Mouse (Mus musculus) neutrophil, adult 5-6 weeks (primary cell): ENCODE measurements around the gene Slc3a2. TPM values are rescaled to one million over a fixed set of nuclear protein-coding genes. Genes with fewer than 3 reads are reported as not detected.
A peak's percentile ranks its signal among the peaks of the same experiment; 100 is the strongest.
"Not testable (repeated sequence)": the region's sequence is repeated elsewhere in the genome, so short reads cannot be mapped to it uniquely, and the experiment has no call there.

Experiments
- ATAC-seq: fragments of 151-379, 151-347 bp; 2 replicates; pipeline ENCODE4 v1.8.0; 2017; ENCODE audit warnings: mild to moderate bottlenecking, moderate TSS enrichment; ENCODE audit not compliant: insufficient number of reproducible peaks, poor library complexity, low FRiP score, severe bottlenecking; ENCODE audit errors: extremely low read depth
- total RNA-seq: library from RNA; stranded (forward); fragments of 200-1000 nt; gene quantifications from 2 replicates; pipeline ENCODE4 v1.2.3, GENCODE M21; 2017

Slc3a2 gene
- total RNA-seq, 1 experiment from 2014 or later: 62.0 TPM

DNA sequence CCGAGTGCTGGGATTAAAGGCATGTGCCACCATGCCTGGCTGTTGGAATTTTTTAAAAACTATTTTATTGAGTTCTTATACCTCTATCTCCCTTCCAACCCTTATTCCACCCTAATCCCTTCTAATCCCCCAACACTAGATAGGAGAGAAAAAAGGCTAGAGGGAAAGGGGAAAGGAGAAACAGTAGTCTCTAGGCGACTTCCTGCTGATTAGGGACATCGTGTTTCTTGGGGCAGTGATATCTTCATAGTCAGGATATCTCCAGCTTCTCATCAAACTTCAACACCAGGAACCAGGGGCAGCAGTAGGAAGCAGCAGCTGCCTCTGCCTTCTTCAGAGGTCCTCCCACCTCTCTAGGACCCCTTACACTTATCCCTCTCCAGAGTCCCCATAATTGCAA, 11.2 kb upstream of the Slc3a2 start:
- ATAC-seq: no peak

DNA sequence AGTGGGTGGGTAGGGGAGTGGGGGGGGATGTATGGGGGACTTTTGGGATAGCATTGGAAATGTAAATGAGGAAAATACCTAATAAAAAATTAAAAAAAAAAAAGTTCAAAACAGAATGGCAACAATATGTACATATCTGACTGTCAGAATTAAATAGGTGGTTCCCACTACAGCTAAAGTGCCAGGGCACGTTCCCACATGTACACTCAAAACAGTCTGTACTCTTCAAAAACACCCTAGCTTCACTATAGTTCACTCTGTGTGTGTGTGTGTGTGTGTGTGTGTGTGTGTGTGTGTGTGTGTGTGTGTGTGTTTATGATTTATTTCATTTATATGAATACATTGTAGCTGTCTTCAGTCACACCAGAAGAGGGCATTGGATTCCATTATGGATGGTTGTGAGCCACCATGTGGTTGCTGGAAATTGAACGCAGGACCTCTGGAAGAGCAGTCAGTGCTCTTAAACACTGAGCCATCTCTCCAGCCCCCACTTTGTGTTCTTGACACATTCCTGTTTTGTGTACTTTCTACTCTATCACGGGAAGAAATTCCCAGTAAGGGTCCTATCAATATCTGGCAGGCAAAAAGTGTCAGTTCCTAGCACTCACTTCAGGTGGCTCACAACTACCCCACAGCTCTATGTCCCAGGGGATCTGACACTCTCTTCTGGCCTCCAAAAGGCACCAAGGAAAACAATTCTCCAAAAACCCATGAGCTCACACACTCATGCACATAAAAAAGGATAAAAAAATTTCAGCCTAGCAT, 5.3 kb upstream of the Slc3a2 start:
- not testable (repeated sequence) for ATAC-seq

DNA sequence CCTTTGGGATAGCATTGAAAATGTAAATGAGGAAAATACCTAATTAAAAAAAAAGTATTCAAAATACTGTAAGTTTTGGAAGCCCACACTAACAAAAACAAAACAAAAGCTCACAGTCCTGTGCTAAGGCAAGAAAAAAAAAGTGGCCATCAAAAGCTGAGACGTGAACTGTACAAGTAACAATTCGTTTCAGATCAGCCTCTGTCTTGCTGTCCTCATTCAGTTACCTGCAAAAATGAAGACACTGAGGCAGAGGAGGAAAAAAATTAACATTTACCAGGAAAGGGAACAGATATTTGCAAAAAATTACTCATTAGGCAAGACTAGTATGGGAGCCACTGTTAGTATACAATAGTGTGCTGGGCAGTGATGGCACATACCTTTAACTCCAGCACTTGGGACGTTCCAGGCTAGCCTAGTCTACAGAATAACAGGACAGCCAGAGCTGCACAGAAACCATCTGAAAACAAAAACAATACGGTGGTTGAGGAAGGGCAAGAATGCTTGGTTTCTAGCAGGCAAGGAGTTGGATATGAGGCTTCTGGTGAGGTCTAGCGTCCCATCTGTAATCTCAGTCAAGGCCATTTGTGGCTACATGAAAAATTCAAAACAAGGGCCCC, 4.4 kb upstream of the Slc3a2 start:
- no peak for ATAC-seq

DNA sequence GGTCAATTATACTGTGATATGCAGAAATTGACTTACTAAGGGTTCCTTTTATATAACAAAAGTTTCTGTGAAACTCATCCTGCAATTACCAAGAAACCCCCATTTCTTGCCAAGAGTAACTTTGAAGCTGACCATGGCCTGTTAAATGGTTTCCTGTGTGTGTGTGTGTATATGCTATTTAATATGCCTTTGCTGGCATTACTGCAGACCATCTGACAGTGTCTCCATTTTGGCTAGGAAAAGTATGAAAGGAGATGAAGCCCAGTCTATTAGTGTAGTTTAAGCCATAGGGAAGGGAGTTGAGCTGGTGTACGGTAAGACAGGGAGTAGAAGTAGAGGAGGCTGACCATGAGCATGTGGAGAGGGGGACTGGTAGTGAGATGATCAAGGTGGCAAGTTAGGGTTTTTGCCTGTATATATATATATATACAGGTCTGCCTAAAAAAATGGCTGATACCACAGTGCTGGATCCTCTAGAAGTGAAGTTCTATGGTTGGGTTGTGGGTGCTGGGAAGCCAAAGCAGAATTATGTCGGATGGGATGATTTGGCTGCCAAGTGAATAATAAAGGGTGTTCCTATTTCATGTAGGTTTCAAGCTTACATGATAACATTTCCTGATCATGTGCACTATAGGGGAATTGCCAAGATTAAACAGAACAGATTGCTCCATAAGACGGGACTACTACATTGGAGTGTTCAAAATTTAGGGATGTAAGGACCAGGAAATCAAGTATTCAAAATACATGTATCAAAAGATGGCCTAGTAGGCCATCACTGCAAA, 3.6 kb upstream of the Slc3a2 start:
- no peak for ATAC-seq

DNA sequence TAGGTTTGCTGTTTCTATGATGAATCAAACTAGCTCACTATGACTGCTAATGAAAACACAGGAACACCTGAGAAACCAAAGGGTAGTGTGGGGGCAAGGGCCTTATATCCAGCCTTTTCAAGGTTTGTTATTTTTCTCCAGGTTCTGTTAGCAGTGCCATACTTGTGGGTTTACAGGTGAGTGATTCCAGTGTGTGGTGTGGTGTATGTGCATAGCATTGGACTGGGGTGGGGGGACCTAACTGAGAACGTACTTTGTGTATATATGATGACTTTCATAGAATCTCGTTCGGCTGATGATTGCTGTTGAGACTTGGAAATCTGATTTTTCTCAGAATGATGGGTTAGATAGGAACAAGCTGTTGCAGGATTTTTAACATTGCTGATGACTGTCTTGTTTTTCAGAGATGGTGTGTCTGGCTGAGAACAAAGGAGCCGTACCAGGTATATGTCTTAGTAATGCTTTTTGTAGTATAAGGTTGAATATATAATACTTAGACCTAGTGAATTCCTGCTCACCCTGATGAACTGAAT, 2.0 kb upstream of the Slc3a2 start:
- ATAC-seq: no peak

DNA sequence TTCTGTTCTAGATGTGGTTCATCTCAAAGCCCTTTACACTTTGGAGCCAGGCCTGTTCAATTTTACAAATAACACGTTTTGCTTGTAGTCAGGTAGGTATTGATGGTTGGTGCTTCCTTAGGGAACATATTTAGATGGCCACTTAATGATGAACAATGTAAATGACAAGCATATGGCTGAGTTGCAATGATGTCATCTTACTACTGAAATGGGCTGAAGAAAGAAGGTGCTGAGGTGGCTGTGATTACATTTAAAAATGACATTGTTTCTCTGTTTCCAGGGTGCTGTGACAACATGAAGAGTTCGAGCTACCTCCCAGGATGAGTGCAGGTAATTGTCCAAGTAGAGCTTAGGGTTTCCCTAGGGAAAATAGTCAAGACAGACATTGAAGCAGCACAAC, 1.2 kb upstream of the Slc3a2 start:
- ATAC-seq: no peak

DNA sequence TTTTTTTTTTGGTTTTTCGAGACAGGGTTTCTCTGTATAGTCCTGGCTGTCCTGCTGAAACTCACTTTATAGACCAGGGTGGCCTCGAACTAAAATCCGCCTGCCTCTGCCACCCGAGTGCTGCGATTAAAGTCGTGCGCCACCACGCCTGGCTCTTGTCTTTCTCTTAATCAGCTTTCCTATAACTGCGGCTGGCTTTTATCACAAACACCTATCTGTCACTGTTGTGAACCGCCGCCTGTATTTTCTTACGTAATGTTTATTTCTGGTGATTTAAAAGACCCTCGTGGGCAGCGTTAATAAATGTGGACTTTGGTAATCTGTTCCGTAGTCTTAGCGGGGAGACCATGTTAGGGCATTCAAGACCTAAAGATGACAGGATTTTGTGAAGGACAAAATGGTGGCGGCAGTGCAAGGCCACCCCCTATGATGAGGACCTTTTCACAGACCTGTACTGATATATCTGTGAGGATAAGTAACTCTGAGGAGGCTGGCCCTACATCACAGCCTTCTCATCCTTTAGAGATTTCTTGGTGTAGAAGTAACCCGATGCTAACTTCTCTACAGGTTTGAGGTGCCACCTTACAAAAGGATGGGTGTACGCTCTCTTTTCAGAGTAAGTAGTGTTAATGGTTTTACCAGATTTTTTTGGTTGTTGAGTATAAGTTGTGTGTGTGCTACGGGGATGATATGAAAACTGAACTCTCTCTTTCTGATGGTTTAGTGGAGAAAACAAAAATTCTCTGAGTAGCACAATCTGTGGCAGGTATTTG, 591 bp upstream of the Slc3a2 start:
- ATAC-seq: no peak

DNA sequence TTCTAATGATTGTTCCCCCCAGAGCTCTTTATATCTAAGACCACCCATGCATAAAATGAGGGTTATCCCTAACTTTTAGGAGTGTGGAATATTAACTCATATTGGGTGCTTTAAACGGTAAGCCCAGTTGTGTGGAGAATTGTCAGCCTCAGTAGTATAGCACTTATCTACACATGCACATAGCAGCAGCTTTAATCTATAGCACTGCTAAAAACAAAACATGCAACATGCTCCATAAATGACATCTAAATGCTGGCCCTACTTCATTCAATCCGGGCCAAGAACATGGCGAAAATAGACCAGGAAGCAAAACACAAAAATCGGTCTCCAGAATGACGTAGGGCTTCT, 636 bp downstream of the Slc3a2 start:
- ATAC-seq: no peak

DNA sequence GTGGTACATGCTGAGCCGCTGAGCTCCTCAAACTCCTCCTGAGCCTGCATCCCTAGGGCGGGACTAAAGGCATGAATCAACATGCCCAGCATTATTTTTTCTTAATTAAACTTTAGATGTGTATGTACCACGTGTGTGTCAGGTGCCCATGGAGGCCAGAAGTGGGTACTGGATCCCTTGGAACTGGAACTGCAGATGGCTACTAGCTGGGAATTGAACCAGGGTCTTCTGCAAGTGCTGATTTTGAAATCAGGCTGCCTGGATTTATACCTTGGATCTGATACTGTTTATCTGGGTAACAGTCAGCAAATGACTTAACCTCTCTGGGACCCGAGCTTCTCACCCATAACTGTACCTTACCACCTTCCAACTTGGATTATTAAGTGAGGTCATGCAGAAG, 1.1 kb downstream of the Slc3a2 start:
- ATAC-seq: no peak

DNA sequence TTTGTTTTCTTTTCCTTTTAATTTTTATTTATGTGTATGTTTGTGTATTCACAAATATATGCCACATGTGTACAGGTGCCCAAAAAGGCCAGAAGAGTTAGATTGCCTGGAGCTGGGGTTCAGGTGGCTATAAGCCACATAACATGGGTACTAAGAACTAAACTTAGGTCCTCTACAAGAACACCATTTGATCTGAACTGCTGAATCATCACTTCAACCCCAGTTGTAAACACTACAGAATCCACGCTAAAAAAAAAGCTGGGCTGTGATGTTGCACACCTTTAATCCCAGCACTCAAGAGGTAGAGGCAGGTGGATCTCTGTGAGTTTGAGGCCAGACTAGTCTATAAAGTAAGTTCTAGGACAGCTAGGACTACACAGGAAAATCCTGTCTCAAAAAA, 1.8 kb downstream of the Slc3a2 start:
- ATAC-seq: no peak

DNA sequence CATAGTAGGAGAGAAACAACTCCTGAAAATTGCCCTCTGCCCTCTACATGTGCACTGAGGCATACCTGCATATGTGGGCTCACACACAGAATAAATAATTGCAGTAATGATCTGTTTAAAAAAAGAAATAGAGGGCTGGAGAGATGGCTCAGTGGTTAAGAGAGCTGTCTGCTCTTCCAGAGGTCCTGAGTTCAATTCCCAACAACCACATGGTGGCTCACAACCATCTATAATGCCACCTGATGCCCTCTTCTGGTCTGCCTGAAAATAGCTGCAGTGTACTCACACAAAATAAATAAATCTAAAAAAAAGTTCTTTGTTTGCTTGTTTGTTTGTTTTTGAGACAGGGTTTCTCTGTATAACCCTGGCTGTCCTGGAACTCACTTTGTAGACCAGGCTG, 4.1 kb downstream of the Slc3a2 start:
- ATAC-seq: not testable (repeated sequence)

DNA sequence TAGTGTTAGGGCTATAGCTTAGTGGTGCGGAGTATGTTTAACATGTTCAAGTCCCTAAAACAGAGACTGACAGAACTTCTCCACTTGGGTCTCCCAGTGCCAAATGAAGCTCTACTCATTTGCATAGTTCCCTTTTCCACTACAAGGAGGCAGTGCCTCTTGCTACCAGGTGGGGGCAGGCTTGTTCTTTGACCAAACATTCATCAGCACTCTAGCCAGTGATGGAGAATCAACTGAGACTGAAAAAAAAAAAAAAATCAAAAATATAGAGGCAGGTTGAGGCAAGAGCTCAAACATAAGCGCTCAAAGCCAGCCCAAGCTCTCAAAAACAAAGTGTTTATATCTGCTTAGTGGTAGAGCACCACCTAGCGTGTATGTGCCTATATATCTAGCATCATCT, 4.8 kb downstream of the Slc3a2 start:
- peak; percentile 55 for ATAC-seq

DNA sequence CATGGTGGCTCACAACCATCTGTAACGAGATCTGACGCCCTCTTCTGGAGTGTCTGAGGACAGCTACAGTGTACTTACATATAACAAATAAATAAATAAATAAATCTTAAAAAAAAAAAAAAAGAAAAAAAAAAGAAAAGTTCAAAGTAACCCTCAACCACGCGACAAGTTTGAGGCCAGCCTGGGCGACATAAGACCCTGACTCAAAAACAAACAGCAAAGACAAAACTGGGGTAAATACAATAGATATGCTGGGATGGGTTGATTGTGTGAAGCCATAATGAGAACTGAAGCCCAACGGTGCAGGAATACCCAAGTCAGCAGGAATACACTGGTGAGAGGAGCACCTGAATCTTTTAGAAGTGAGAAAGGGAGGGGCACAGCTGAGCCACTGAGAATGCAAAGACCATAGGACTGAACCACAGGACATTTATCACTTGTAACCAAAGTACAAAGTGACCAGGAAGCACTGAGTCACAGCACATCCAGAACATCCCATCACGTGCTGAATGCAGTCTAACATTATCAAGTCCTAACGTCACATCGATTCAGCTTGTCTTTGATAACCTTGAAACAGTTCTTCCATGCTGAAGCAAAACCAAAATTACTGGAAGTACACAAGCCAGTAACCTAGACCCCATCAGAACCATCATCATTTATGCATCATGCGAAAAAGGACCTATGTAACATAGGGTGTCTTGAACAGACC, 6.2 kb downstream of the Slc3a2 start:
- ATAC-seq: no peak

DNA sequence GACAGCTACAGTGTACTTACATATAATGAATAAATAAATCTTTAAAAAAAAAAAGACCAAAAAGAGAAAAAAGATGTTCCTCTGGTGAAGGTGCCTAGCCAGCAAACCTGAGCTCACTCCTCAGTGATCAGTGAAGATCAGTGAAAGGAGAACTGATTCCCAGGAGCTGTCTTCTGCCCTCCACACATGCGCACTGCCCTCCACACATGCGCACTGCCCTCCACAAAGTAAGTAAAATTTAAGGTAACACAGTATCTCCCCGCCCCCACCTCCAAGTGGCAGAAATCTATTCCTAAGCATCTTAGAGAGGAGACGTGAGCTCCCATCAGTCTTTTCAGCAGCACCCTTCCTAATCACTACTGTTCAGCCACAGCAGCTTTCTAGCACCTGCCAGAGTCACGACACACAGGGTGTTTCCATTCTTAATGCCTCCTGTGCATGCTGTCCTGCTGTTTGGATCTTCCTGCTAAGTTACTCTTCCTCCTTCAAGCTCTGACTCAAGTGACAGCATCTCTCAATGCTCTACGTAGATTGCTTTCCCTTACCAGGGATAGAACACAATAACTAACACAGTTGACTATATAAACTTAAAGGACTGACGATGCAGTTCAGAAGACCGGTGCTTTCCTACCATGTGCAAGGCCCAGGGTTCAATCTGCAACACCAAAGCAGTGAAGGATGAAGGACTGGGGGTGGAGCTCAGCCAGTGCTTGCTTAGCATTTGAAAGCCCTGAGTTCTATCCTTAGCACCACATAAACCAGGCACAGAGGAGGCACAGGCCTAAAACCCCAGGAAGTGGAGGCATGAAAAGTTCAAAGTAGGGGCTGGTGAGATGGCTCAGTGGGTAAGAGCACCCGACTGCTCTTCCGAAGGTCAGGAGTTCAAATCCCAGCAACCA, 7.1 kb downstream of the Slc3a2 start:
- ATAC-seq: no peak

DNA sequence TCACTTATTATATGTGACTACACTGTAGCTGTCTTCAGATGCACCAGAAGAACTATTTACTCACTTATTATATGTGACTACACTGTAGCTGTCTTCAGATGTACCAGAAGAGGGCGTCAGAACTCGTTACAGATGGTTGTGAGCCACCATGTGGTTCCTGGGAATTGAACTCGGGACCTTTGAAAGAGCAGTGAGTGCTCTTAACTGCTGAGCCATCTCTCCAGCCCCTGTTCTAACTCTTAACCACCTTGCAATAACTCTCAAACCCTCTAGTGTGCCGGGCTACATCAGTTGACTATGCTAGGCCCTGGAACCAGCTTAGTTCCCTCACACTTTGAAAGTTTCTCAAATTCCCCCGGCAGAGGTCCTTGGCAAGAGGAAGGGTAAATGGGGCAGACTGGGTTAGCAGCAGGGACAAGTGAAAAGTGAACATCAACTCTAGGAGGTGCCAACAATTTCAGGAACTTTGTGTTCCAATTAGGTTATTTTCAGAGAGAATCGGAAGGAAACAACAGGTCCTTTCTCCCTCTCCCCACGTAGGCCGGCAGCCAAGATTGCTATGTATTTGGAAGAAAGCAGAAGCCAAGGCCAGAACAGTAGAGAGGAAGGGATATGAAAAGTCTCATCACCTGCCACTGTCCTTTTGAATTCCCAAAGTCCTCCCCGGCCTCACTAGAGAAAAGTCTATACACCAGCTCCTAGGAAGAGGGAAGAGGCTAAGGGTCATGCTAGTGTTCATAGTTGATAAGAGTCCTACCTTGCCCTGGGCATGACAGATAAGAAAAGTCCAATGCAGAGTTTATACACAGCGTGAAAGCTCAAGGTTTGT, 8.3 kb downstream of the Slc3a2 start:
- no peak for ATAC-seq

DNA sequence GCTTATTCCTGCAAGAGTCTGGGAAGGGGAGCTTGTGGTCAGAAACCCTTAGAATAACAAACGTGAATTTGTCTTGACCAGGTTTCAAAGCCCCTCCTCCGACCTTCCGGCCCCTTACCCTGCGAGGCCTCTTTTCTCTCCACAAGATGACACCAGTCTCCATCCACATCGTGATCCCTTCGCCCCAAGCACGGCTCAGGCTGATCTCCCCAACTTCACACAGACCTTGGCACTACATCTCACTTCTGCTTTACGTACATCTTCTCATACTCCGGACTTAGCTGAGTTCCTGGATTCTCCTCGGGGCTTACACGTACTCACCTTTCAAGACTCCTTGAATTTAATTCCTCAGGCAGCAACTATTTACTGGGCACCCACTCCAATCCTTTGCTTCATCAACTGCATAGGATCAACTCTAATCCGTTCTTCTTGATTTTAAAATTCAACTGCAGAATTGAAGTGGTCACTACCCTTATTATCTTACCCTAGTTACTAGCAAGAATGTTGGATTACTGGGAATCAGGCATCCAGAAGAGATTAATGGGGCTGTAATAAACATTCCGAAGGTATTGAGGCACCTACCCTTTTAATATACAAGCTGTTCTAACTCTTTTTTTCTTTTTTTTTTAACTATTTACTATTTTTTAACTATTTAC, 9.0 kb downstream of the Slc3a2 start:
- ATAC-seq: no peak
